Comparison of ENCODE assay signal across 8 mouse cellular contexts in the genomic region with DNA sequence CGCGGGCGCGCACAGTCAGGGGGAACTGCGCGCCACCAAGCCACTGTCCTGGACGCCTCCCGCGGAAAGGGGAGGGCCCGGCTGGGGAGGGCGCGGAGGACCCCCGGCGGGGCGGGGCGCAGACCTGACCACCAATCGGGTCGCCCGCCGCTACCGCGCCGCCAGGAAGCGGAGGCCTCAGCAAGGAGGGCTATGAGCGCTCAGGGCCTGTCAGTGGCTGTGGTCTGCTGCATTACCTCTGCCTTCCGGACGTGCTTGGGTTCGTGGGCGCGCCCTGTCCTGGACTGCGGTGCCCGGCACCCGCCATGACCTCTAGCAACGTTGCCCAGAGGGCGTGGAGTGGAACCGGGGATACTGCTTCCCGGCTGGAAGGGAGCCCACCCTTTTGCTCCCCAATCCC.
DNase-seq lines count a peak whose midpoint lies in the region; ATAC-seq lines count a peak whose summit lies in the region.
"Not testable (repeated sequence)": the region's sequence is repeated elsewhere in the genome, so short reads cannot be mapped to it uniquely, and the experiment has no call there.

No protein-coding gene starts in this region.

- H3K27ac ChIP-seq in liver, embryonic 13.5 days; midbrain, embryonic 16.5 days (ENCODE audit: low read length): not testable (repeated sequence)

- H3K9me3 ChIP-seq in liver, embryonic 13.5 days (replicated peaks); midbrain, embryonic 16.5 days (replicated peaks; ENCODE audit: control insufficient read depth, low read length, poor library complexity, severe bottlenecking): not testable (repeated sequence)

- peak overlapping the region; percentile 50 for H3K4me3 ChIP-seq in liver, embryonic 13.5 days (replicated peaks)
- H3K4me3 ChIP-seq in midbrain, embryonic 16.5 days (ENCODE audit: low read depth, low read length) = peak overlapping the region; percentile 37

- 1% methylated on average over 37 of the region's 37 CpGs for WGBS in liver, embryonic 13.5 days (ENCODE audit: insufficient replicate concordance)
- WGBS in midbrain, embryonic 16.5 days = 2% methylated on average over 32 of the region's 37 CpGs

- H3K4me1 ChIP-seq in liver, embryonic 13.5 days (replicated peaks); midbrain, embryonic 16.5 days (ENCODE audit: control insufficient read depth, insufficient read depth, low read length): not testable (repeated sequence)

- H3K4me2 ChIP-seq in liver, embryonic 13.5 days = peak overlapping the region; percentile 55
- H3K4me2 ChIP-seq in midbrain, embryonic 16.5 days (ENCODE audit: low read length) = peak overlapping the region; percentile 23; the same call in 1 of the 2 replicates

- H3K9ac ChIP-seq in liver, embryonic 13.5 days; midbrain, embryonic 16.5 days (ENCODE audit: low read depth, low read length): not testable (repeated sequence)

- H3K27me3 ChIP-seq in liver, embryonic 13.5 days; midbrain, embryonic 16.5 days (ENCODE audit: control insufficient read depth, insufficient read depth, low read depth, low read length): not testable (repeated sequence)

- not testable (repeated sequence) for H3K36me3 ChIP-seq in liver, embryonic 13.5 days; midbrain, embryonic 16.5 days (ENCODE audit: control insufficient read depth, insufficient read depth, low read length)

- not testable (repeated sequence) for ATAC-seq in liver, embryonic 13.5 days (ENCODE audit: low read depth); midbrain, embryonic 16.5 days

- peak; percentile 0 for DNase-seq in CD4-positive helper T cell, adult 2 months (ENCODE audit: low read depth, low spot score)
- peak; percentile 54 for DNase-seq in embryo, embryonic 10.5 days (ENCODE audit: low spot score)
- DNase-seq in forelimb bud, embryonic 11.5 days (ENCODE audit: low read depth, low spot score) = peak; percentile 1
- DNase-seq in heart, postnatal 4 days = peak; percentile 54
- DNase-seq in kidney, postnatal 4 days = peak; percentile 58 to 74
- DNase-seq in liver, embryonic 13.5 days = not testable (repeated sequence)
- peak; percentile 28 for DNase-seq in right cerebral cortex, postnatal 4 days
